Mouse (Mus musculus): ENCODE results near the gene Slc38a6. TPM values are rescaled to one million over a fixed set of nuclear protein-coding genes. Genes with fewer than 3 reads are reported as not detected.

Gene Slc38a6
- polyA plus RNA-seq, 1 experiment: 7.8 TPM

- H3K36me3 ChIP-seq (ENCODE audit: control insufficient read depth, insufficient read depth): peaks cover 5% of the 10 kb centered on the region
- no peaks in the 10 kb centered on the region for H3K79me2 ChIP-seq (ENCODE audit: control insufficient read depth, insufficient read depth)
- TF ChIP-seq POLR2A (IDR thresholded peaks at IDR 0.05; ENCODE audit: insufficient read length, low read depth) (no peak), TCF12 (IDR thresholded peaks at IDR 0.05; ENCODE audit: insufficient read depth, poor library complexity, severe bottlenecking) (no peak), MYOG (IDR thresholded peaks at IDR 0.05; ENCODE audit: control insufficient read depth in 1 of 3, insufficient read depth in 1 of 3, insufficient read length in 2 of 3, low read depth in 2 of 3) (no peak), E2F4 (IDR thresholded peaks at IDR 0.05; ENCODE audit: insufficient read depth) (no peak), POLR2AphosphoS2 (IDR thresholded peaks at IDR 0.05; ENCODE audit: insufficient read length, low read depth) (no peak), CEBPB (IDR thresholded peaks at IDR 0.05; ENCODE audit: insufficient read depth, poor library complexity, severe bottlenecking) (no peak), USF1 (IDR thresholded peaks at IDR 0.05; ENCODE audit: low read depth) (no peak), MAX (IDR thresholded peaks at IDR 0.05; ENCODE audit: low read depth) (no peak), REST (IDR thresholded peaks at IDR 0.05; ENCODE audit: insufficient read depth, insufficient read length) (no peak), MYOD1 (IDR thresholded peaks at IDR 0.05; ENCODE audit: control insufficient read depth in 1 of 3, insufficient read length in 2 of 3, low read depth in 2 of 3) (no peak), SRF (IDR thresholded peaks at IDR 0.05; ENCODE audit: control insufficient read depth, insufficient read length, low read depth) (no peak), TCF3 (IDR thresholded peaks at IDR 0.05; ENCODE audit: insufficient read length, low read depth) (no peak)
- no peak overlapping the region for H3K4me2 ChIP-seq (ENCODE audit: low read depth)
- no peak overlapping the region for H3K4me3 ChIP-seq
- H3ac ChIP-seq (ENCODE audit: control insufficient read depth, insufficient read length): no peak overlapping the region
- H3K27me3 ChIP-seq (ENCODE audit: control insufficient read depth, insufficient read depth, insufficient read length): no peaks in the 10 kb centered on the region
Observed at GRCm38 (mm10) chr12:73330236-73330635, 43.7 kb downstream of the Slc38a6 start.

GRCm38 (mm10) chr12:73332701-73333100 is 46.1 kb downstream of the Slc38a6 start:
- peaks cover 11% of the 10 kb centered on the region for H3K36me3 ChIP-seq (ENCODE audit: control insufficient read depth, insufficient read depth)
- H3K27me3 ChIP-seq (ENCODE audit: control insufficient read depth, insufficient read depth, insufficient read length): no peaks in the 10 kb centered on the region
- no peak overlapping the region for H3K4me2 ChIP-seq (ENCODE audit: low read depth)
- no peak overlapping the region for H3ac ChIP-seq (ENCODE audit: control insufficient read depth, insufficient read length)
- H3K4me3 ChIP-seq: no peak overlapping the region
- no peaks in the 10 kb centered on the region for H3K79me2 ChIP-seq (ENCODE audit: control insufficient read depth, insufficient read depth)
- TF ChIP-seq E2F4 (IDR thresholded peaks at IDR 0.05; ENCODE audit: insufficient read depth): no peak
- no peak for TF ChIP-seq MYOD1 (IDR thresholded peaks at IDR 0.05; ENCODE audit: control insufficient read depth in 1 of 3, insufficient read length in 2 of 3, low read depth in 2 of 3)
- no peak for TF ChIP-seq USF1 (IDR thresholded peaks at IDR 0.05; ENCODE audit: low read depth)
- TF ChIP-seq REST (IDR thresholded peaks at IDR 0.05; ENCODE audit: insufficient read depth, insufficient read length): no peak
- TF ChIP-seq CEBPB (IDR thresholded peaks at IDR 0.05; ENCODE audit: insufficient read depth, poor library complexity, severe bottlenecking): no peak
- TF ChIP-seq POLR2AphosphoS2 (IDR thresholded peaks at IDR 0.05; ENCODE audit: insufficient read length, low read depth): no peak
- no peak for TF ChIP-seq MYOG (IDR thresholded peaks at IDR 0.05; ENCODE audit: control insufficient read depth in 1 of 3, insufficient read depth in 1 of 3, insufficient read length in 2 of 3, low read depth in 2 of 3)
- no peak for TF ChIP-seq MAX (IDR thresholded peaks at IDR 0.05; ENCODE audit: low read depth)

GRCm38 (mm10) chr12:73334051-73334551 is 47.5 kb downstream of the Slc38a6 start:
- Histone ChIP-seq H3K79me2 (ENCODE audit: control insufficient read depth, insufficient read depth) (no peaks in the 10 kb centered on the region), H3K36me3 (ENCODE audit: control insufficient read depth, insufficient read depth) (peaks cover 23% of the 10 kb centered on the region), H3K4me2 (ENCODE audit: low read depth) (no peak overlapping the region), H3ac (ENCODE audit: control insufficient read depth, insufficient read length) (no peak overlapping the region), H3K27me3 (ENCODE audit: control insufficient read depth, insufficient read depth, insufficient read length) (no peaks in the 10 kb centered on the region), H3K4me3 (no peak overlapping the region)
- TF ChIP-seq MAX (IDR thresholded peaks at IDR 0.05; ENCODE audit: low read depth) (no peak), CEBPB (IDR thresholded peaks at IDR 0.05; ENCODE audit: insufficient read depth, poor library complexity, severe bottlenecking) (no peak), POLR2A (IDR thresholded peaks at IDR 0.05; ENCODE audit: insufficient read length, low read depth) (no peak), REST (IDR thresholded peaks at IDR 0.05; ENCODE audit: insufficient read depth, insufficient read length) (no peak)

- H3K4me2 ChIP-seq (ENCODE audit: low read depth): no peak overlapping the region
- no peaks in the 10 kb centered on the region for H3K79me2 ChIP-seq (ENCODE audit: control insufficient read depth, insufficient read depth)
- no peak overlapping the region for H3K4me3 ChIP-seq
- TF ChIP-seq CEBPB (IDR thresholded peaks at IDR 0.05; ENCODE audit: insufficient read depth, poor library complexity, severe bottlenecking) (no peak), POLR2AphosphoS2 (IDR thresholded peaks at IDR 0.05; ENCODE audit: insufficient read length, low read depth) (no peak), REST (IDR thresholded peaks at IDR 0.05; ENCODE audit: insufficient read depth, insufficient read length) (no peak), TCF12 (IDR thresholded peaks at IDR 0.05; ENCODE audit: insufficient read depth, poor library complexity, severe bottlenecking) (no peak), TCF3 (IDR thresholded peaks at IDR 0.05; ENCODE audit: insufficient read length, low read depth) (no peak)
- no peaks in the 10 kb centered on the region for H3K27me3 ChIP-seq (ENCODE audit: control insufficient read depth, insufficient read depth, insufficient read length)
- H3ac ChIP-seq (ENCODE audit: control insufficient read depth, insufficient read length): no peak overlapping the region
- peaks cover 38% of the 10 kb centered on the region for H3K36me3 ChIP-seq (ENCODE audit: control insufficient read depth, insufficient read depth)
Observed at GRCm38 (mm10) chr12:73337127-73337526, 50.5 kb downstream of the Slc38a6 start.

- no peaks in the 10 kb centered on the region for H3K27me3 ChIP-seq (ENCODE audit: control insufficient read depth, insufficient read depth, insufficient read length)
- H3K4me2 ChIP-seq (ENCODE audit: low read depth): no peak overlapping the region
- H3K79me2 ChIP-seq (ENCODE audit: control insufficient read depth, insufficient read depth): no peaks in the 10 kb centered on the region
- H3K4me3 ChIP-seq: no peak overlapping the region
- no peak overlapping the region for H3ac ChIP-seq (ENCODE audit: control insufficient read depth, insufficient read length)
- no peak for TF ChIP-seq REST (IDR thresholded peaks at IDR 0.05; ENCODE audit: insufficient read depth, insufficient read length)
- TF ChIP-seq USF1 (IDR thresholded peaks at IDR 0.05; ENCODE audit: low read depth): no peak
- no peak for TF ChIP-seq POLR2AphosphoS2 (IDR thresholded peaks at IDR 0.05; ENCODE audit: insufficient read length, low read depth)
- no peak for TF ChIP-seq SRF (IDR thresholded peaks at IDR 0.05; ENCODE audit: control insufficient read depth, insufficient read length, low read depth)
- no peak for TF ChIP-seq MAX (IDR thresholded peaks at IDR 0.05; ENCODE audit: low read depth)
- no peak for TF ChIP-seq CEBPB (IDR thresholded peaks at IDR 0.05; ENCODE audit: insufficient read depth, poor library complexity, severe bottlenecking)
- TF ChIP-seq MYOG (IDR thresholded peaks at IDR 0.05; ENCODE audit: control insufficient read depth in 1 of 3, insufficient read depth in 1 of 3, insufficient read length in 2 of 3, low read depth in 2 of 3): no peak
- no peak for TF ChIP-seq E2F4 (IDR thresholded peaks at IDR 0.05; ENCODE audit: insufficient read depth)
- no peak for TF ChIP-seq MYOD1 (IDR thresholded peaks at IDR 0.05; ENCODE audit: control insufficient read depth in 1 of 3, insufficient read length in 2 of 3, low read depth in 2 of 3)
- no peak for TF ChIP-seq TCF12 (IDR thresholded peaks at IDR 0.05; ENCODE audit: insufficient read depth, poor library complexity, severe bottlenecking)
- no peak for TF ChIP-seq POLR2A (IDR thresholded peaks at IDR 0.05; ENCODE audit: insufficient read length, low read depth)
- no peak for TF ChIP-seq TCF3 (IDR thresholded peaks at IDR 0.05; ENCODE audit: insufficient read length, low read depth)
- H3K36me3 ChIP-seq (ENCODE audit: control insufficient read depth, insufficient read depth): peaks cover 37% of the 10 kb centered on the region
Observed at GRCm38 (mm10) chr12:73340642-73341293, 54.2 kb downstream of the Slc38a6 start.
